Mouse (Mus musculus) CH12.LX (cell line): Measurements from ENCODE around the gene Far2. TPM values are rescaled to one million over a fixed set of nuclear protein-coding genes. Genes with fewer than 3 reads are reported as not detected.

ENCODE experiments used
- DNase-seq: peaks from one replicate; pipeline ENCODE4 v3.0.0-alpha.2; 2013; ENCODE audit errors: extremely low read depth
- H3K27ac ChIP-seq: 2 replicates; pipeline ENCODE4 v1.5.1; 2012; ENCODE audit warnings: low read depth, mild to moderate bottlenecking, control low read depth, moderate library complexity; ENCODE audit not compliant: insufficient read depth
- H3K27me3 ChIP-seq: replicated peaks from 2 replicates; pipeline ENCODE3; 2012; ENCODE audit warnings: inconsistent platforms
- H3K36me3 ChIP-seq, 2 experiments: replicated peaks in 1 of 2; 2 replicates each; pipeline versions ENCODE3 to v1.6.1; 2012; ENCODE audit warnings: inconsistent platforms in 1 of 2, low read length in 1 of 2, mild to moderate bottlenecking in 1 of 2, mixed read lengths in 1 of 2, moderate library complexity in 1 of 2; ENCODE audit not compliant: control insufficient read depth in 1 of 2, insufficient read depth in 1 of 2
- H3K4me1 ChIP-seq, 2 experiments: 2 replicates each; pipeline ENCODE4 v1.6.1; 2012; ENCODE audit warnings: inconsistent platforms in 1 of 2, moderate library complexity in 1 of 2; ENCODE audit not compliant: insufficient read depth in 2 of 2, control insufficient read depth in 1 of 2
- H3K4me2 ChIP-seq: 2 replicates; pipeline ENCODE4 v1.6.1; 2012; ENCODE audit warnings: low read depth, mild to moderate bottlenecking, control low read depth; ENCODE audit not compliant: poor library complexity, insufficient read depth, severe bottlenecking
- H3K4me3 ChIP-seq, 3 experiments: fragments of 150-350 bp in 1 of 3; sonication (generic) in 1 of 3; replicated peaks in 1 of 3; 2 replicates each; pipeline versions ENCODE3 to v1.5.1; 2011 to 2012; ENCODE audit warnings: low read depth in 2 of 3, low read length in 2 of 3, mild to moderate bottlenecking in 2 of 3, moderate library complexity in 2 of 3, control low read depth in 1 of 3, improper control_type of control experiment in 1 of 3, inconsistent platforms in 1 of 3, mixed read lengths in 1 of 3; ENCODE audit not compliant: poor library complexity in 1 of 3
- H3K79me2 ChIP-seq: replicated peaks from 2 replicates; pipeline ENCODE4 v1.6.1; 2012; ENCODE audit warnings: mild to moderate bottlenecking, moderate library complexity; ENCODE audit not compliant: control insufficient read depth, poor library complexity, insufficient read depth, severe bottlenecking; ENCODE audit errors: extremely low read depth
- H3K9ac ChIP-seq: 2 replicates; pipeline ENCODE4 v1.6.1; 2012; ENCODE audit warnings: low read depth, mild to moderate bottlenecking, control low read depth, moderate library complexity; ENCODE audit not compliant: insufficient read depth
- H3K9me3 ChIP-seq: replicated peaks from 2 replicates; pipeline ENCODE3; 2012; ENCODE audit warnings: low read length, inconsistent platforms, mixed read lengths
- CHD1 ChIP-seq: IDR thresholded peaks from 2 replicates; pipeline ENCODE4 v1.6.1; 2012; ENCODE audit warnings: low read depth, low read length, improper control_type of control experiment, inconsistent platforms
- CHD2 ChIP-seq: IDR thresholded peaks from 2 replicates; pipeline ENCODE4 v1.6.1; 2011; ENCODE audit warnings: low read length, improper control_type of control experiment
- E2F4 ChIP-seq: IDR thresholded peaks from 2 replicates; pipeline ENCODE4 v1.6.1; 2011; ENCODE audit warnings: low read depth, low read length, improper control_type of control experiment; ENCODE audit not compliant: insufficient replicate concordance
- EP300 ChIP-seq: IDR thresholded peaks from 2 replicates; pipeline ENCODE4 v1.6.1; 2011; ENCODE audit warnings: low read length, improper control_type of control experiment
- GABPA ChIP-seq: IDR thresholded peaks from 2 replicates; pipeline ENCODE4 v1.6.1; 2012; ENCODE audit warnings: low read depth, low read length, improper control_type of control experiment, inconsistent platforms; ENCODE audit not compliant: insufficient replicate concordance
- JUN ChIP-seq: IDR thresholded peaks from 2 replicates; pipeline ENCODE4 v1.6.1; 2011; ENCODE audit warnings: low read depth, mild to moderate bottlenecking, low read length, improper control_type of control experiment, moderate library complexity; ENCODE audit not compliant: insufficient read depth
- MAX ChIP-seq: IDR thresholded peaks from 2 replicates; pipeline ENCODE4 v1.6.1; 2011; ENCODE audit warnings: low read length, improper control_type of control experiment
- POLR2A ChIP-seq: IDR thresholded peaks from 2 replicates; pipeline ENCODE4 v1.6.1; 2011; ENCODE audit warnings: low read depth, mild to moderate bottlenecking, improper control_type of control experiment, low read length
- POLR2AphosphoS2 ChIP-seq: IDR thresholded peaks from 2 replicates; pipeline ENCODE4 v1.6.1; 2011; ENCODE audit warnings: low read depth, low read length, improper control_type of control experiment
- RAD21 ChIP-seq: IDR thresholded peaks from 2 replicates; pipeline ENCODE4 v1.6.1; 2011; ENCODE audit warnings: low read depth, mild to moderate bottlenecking, low read length, improper control_type of control experiment, moderate library complexity
- SIN3A ChIP-seq: IDR thresholded peaks from 2 replicates; pipeline ENCODE4 v1.6.1; 2012; ENCODE audit warnings: low read length, improper control_type of control experiment, inconsistent platforms
- TBP ChIP-seq: conservative IDR thresholded peaks from 2 replicates; pipeline ENCODE4 v1.6.1; 2011; ENCODE audit warnings: low read depth, low read length, improper control_type of control experiment
- UBTF ChIP-seq: IDR thresholded peaks from 2 replicates; pipeline ENCODE4 v1.6.1; 2012; ENCODE audit warnings: low read depth, mild to moderate bottlenecking, inconsistent platforms, low read length, improper control_type of control experiment, moderate library complexity
- USF2 ChIP-seq: conservative IDR thresholded peaks from 2 replicates; pipeline ENCODE4 v1.6.1; 2011; ENCODE audit warnings: low read depth, low read length, improper control_type of control experiment
- ZKSCAN1 ChIP-seq: IDR thresholded peaks from 2 replicates; pipeline ENCODE4 v1.6.1; 2012; ENCODE audit warnings: low read depth, inconsistent platforms, low read length, improper control_type of control experiment, borderline replicate concordance
- ZNF384 ChIP-seq: IDR thresholded peaks from 2 replicates; pipeline ENCODE4 v1.6.1; 2012; ENCODE audit warnings: low read depth, low read length, improper control_type of control experiment, inconsistent platforms
- dilution Hi-C: fragments of 300-500 bp; cut with MboI; formaldehyde crosslinking; loops from 2 replicates; pipeline ENCODE4 v1.14.3; 2020; ENCODE audit warnings: low sequenced_read_pairs; ENCODE audit not compliant: extremely low pct_unique_long_range_greater_than_20kb, extremely low pct_ligation_motif_present
- in situ Hi-C: fragments of 300-500 bp; cut with MboI; formaldehyde crosslinking; loops from 3 replicates; pipeline ENCODE4 v1.14.3; 2019; ENCODE audit warnings: low sequenced_read_pairs, low pct_ligation_motif_present, low pct_unique_long_range_greater_than_20kb, mixed read lengths
- polyA plus RNA-seq: library from polyadenylated mRNA; unstranded; fragments of >175 nt; gene quantifications from 2 replicates; pipeline ENCODE4 v1.2.1, GENCODE M21; 2012; ENCODE audit warnings: low read depth; ENCODE audit not compliant: insufficient read length
- total RNA-seq, 2 experiments: library from RNA; depleted of rRNA; stranded (reverse); fragments of 300-350 nt in 1 of 2; fragments of >200 nt in 1 of 2; gene quantifications; 2 replicates each; pipeline ENCODE4 v1.2.3; 2012 to 2014

Gene Far2
- total and polyA plus RNA-seq, 3 experiments: 0.51 to 1.6 TPM; not detected in 1

DNA sequence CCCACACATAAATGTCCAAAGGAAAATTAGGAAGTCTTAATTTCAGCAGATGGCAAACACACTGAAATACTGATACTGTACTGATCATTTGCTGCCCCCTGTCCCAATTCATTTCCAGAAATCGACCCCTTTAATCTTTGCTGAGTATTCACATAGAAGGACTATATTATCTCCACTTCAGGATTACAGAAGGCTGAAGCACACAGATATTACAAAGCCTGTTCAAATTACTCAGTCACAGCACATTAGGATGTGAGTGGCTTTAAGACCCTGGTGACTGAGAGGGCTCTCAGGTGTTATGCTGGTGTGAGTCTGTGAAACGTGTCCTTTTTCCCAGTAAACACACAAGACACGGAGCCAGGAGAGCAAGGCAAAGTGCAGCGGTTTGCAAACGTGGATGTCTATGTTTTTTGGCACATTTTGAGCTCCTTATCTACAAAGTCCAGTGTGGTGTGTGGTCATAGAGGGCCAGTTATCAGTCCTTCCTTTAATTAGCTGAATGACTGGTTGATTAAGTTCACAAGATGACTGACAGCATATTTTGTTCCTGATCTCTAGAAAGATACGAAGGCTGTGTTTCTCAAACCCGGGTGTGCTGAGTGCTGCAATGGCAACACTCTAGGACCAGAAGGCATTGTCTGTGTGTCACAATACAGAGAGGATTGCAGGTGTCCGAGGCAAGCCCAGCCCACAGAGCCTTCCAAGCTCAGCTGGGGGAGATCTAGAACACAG lies 61.8 kb downstream of the Far2 start:
- TF ChIP-seq POLR2A (no peak), UBTF (no peak), ZKSCAN1 (no peak), POLR2AphosphoS2 (no peak), SIN3A (no peak), EP300 (no peak), CHD2 (no peak)
- Histone ChIP-seq H3K27me3 (no peaks in the 10 kb centered on the region), H3K36me3 (no peaks in the 10 kb centered on the region), H3K9ac (no peak overlapping the region), H3K9me3 (no peaks in the 10 kb centered on the region), H3K27ac (no peak overlapping the region; the same call in 1 of the 2 replicates), H3K79me2 (no peaks in the 10 kb centered on the region), H3K4me1 (no peaks in the 10 kb centered on the region), H3K4me2 (no peak overlapping the region), H3K4me3 (no peak overlapping the region)
- no peak for DNase-seq
- dilution Hi-C loops (no loop called here), in situ Hi-C loops (no loop called here)

- no peaks in the 10 kb centered on the region for H3K36me3 ChIP-seq
- no peak for TF ChIP-seq MAX
- no peak for TF ChIP-seq USF2
- no peak for TF ChIP-seq JUN
- TF ChIP-seq GABPA: no peak
- no peak for TF ChIP-seq E2F4
- no peak for TF ChIP-seq RAD21
- TF ChIP-seq POLR2A: no peak
- no peak for TF ChIP-seq ZNF384
- no peak for TF ChIP-seq SIN3A
- TF ChIP-seq TBP: no peak
- TF ChIP-seq CHD1: no peak
- H3K27me3 ChIP-seq: no peaks in the 10 kb centered on the region
- no peak overlapping the region for H3K27ac ChIP-seq
- dilution Hi-C loops: no loop called here
- H3K4me1 ChIP-seq: no peaks in the 10 kb centered on the region
- no peak overlapping the region for H3K4me2 ChIP-seq
- no peak overlapping the region for H3K4me3 ChIP-seq
- in situ Hi-C loops: no loop called here
- no peaks in the 10 kb centered on the region for H3K9me3 ChIP-seq
- H3K9ac ChIP-seq: no peak overlapping the region
- DNase-seq: no peak
- H3K79me2 ChIP-seq: no peaks in the 10 kb centered on the region
Measured at GRCm38 (mm10) chr6:148110996-148111633, 64.1 kb downstream of the Far2 start.
